In the genomic region with DNA sequence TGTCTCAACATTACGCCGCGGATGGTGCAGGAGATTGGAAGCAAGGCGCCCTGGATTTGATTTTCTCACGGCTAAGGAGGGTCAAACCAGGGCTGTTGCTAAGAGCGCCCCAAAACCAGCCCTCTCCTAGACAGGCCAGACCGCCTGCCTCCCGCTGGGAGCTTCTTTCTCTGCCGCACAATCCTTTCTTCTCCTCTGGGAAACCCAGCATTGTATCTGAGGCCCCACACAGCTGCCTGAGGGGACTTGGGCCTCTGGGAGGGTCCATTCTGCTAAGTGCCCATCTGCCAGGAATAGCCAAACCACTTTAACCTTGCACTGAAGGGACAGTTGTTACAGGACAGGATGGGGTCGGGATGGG, we compare ENCODE assay signal across 8 mouse cellular contexts. TPM values are rescaled to one million over a fixed set of nuclear protein-coding genes. Genes with fewer than 3 reads are reported as not detected.
A peak's percentile ranks its signal among the peaks of the same experiment; 100 is the strongest.
DNase-seq lines count a peak whose midpoint lies in the region; ATAC-seq and TF ChIP-seq lines count a peak whose summit lies in the region.

No protein-coding gene starts in this region.

- no peak for TF ChIP-seq CTCF in lung, adult 2 months (IDR thresholded peaks at IDR 0.05; ENCODE audit: insufficient read depth, low read length)

- DNase-seq in adrenal gland, postnatal 10 days: peak; percentile 13
- DNase-seq in adrenal gland, adult 18-20 months (ENCODE audit: low spot score in 2 of 2): no peak
- no peak for DNase-seq in lung, adult 2 months
- DNase-seq in intestine, embryonic 14.5 days (ENCODE audit: low spot score): no peak
- DNase-seq in gastrocnemius, postnatal 14 days: no peak
- no peak for DNase-seq in gastrocnemius, adult 8-10 months (ENCODE audit: low spot score in 2 of 2)

- H3K27ac ChIP-seq in lung, embryonic 15.5 days: no peak overlapping the region
- H3K27ac ChIP-seq in intestine, embryonic 14.5 days (ENCODE audit: low read depth): no peak overlapping the region
- H3K27ac ChIP-seq in neural tube, embryonic 12.5 days: peak overlapping the region; percentile 93

- peaks cover 7% of the 10 kb centered on the region; the same call in 1 of the 2 replicates for H3K36me3 ChIP-seq in lung, embryonic 15.5 days
- H3K36me3 ChIP-seq in intestine, embryonic 14.5 days (ENCODE audit: control insufficient read depth, insufficient read depth, low read length): peaks cover 8% of the 10 kb centered on the region
- peaks cover 29% of the 10 kb centered on the region for H3K36me3 ChIP-seq in neural tube, embryonic 12.5 days

- H3K9ac ChIP-seq in lung, embryonic 15.5 days: peak overlapping the region; percentile 40
- H3K9ac ChIP-seq in intestine, embryonic 14.5 days (ENCODE audit: low read length): peak overlapping the region; percentile 36
- H3K9ac ChIP-seq in neural tube, embryonic 12.5 days: peak overlapping the region; percentile 84

- H3K9me3 ChIP-seq in lung, embryonic 15.5 days: no peaks in the 10 kb centered on the region
- no peaks in the 10 kb centered on the region for H3K9me3 ChIP-seq in intestine, embryonic 14.5 days (ENCODE audit: control insufficient read depth, low read length)
- no peaks in the 10 kb centered on the region for H3K9me3 ChIP-seq in neural tube, embryonic 12.5 days

- H3K4me2 ChIP-seq in lung, embryonic 15.5 days: peak overlapping the region; percentile 92
- peak overlapping the region; percentile 67 for H3K4me2 ChIP-seq in intestine, embryonic 14.5 days (ENCODE audit: low read length)
- peak overlapping the region; percentile 64 for H3K4me2 ChIP-seq in neural tube, embryonic 12.5 days (replicated peaks)

- intact Hi-C loops in gastrocnemius, postnatal 14 days (cut with DNase I; ENCODE audit: low total_unique reads): no loop called here

- no peak for TF ChIP-seq POLR2A in lung, adult 2 months (IDR thresholded peaks at IDR 0.05; ENCODE audit: borderline replicate concordance, extremely low read depth, low read depth, low read length)

- 0 out of 2 replicates have a peak, but pooled peaks have one; percentile 34 for ATAC-seq in lung, embryonic 15.5 days (ENCODE audit: borderline replicate concordance, extremely low read depth, low FRiP score, low TSS enrichment)
- ATAC-seq in intestine, embryonic 14.5 days (replicated peaks; ENCODE audit: low FRiP score, low TSS enrichment, low read depth): peak; percentile 40; the same call in 1 of the 2 replicates
- peak; percentile 86 for ATAC-seq in neural tube, embryonic 12.5 days (ENCODE audit: low FRiP score, low read depth)

- 2% methylated on average over 10 of the region's 10 CpGs for WGBS in lung, embryonic 15.5 days
- 6% methylated on average over 10 of the region's 10 CpGs for WGBS in lung, adult 2 months
- WGBS in intestine, embryonic 14.5 days: 1% methylated on average over 10 of the region's 10 CpGs
- WGBS in neural tube, embryonic 12.5 days: under 1% methylated on average over 10 of the region's 10 CpGs

- peak overlapping the region; percentile 47 for H3K4me3 ChIP-seq in lung, embryonic 15.5 days
- no peak overlapping the region for H3K4me3 ChIP-seq in lung, adult 2 months (replicated peaks; ENCODE audit: extremely low read depth, low read depth, low read length)
- peak overlapping the region; percentile 43 for H3K4me3 ChIP-seq in intestine, embryonic 14.5 days (ENCODE audit: low read depth, low read length)
- H3K4me3 ChIP-seq in neural tube, embryonic 12.5 days: peak overlapping the region; percentile 56

- H3K27me3 ChIP-seq in lung, embryonic 15.5 days: peaks cover 6% of the 10 kb centered on the region; the same call in 1 of the 2 replicates
- no peaks in the 10 kb centered on the region for H3K27me3 ChIP-seq in intestine, embryonic 14.5 days (replicated peaks; ENCODE audit: control insufficient read depth, insufficient read depth, low read length)
- H3K27me3 ChIP-seq in neural tube, embryonic 12.5 days (replicated peaks): no peaks in the 10 kb centered on the region

- peaks cover 11% of the 10 kb centered on the region for H3K4me1 ChIP-seq in lung, embryonic 15.5 days
- no peaks in the 10 kb centered on the region; the same call in 1 of the 2 replicates for H3K4me1 ChIP-seq in lung, adult 2 months (ENCODE audit: control insufficient read depth, insufficient read depth, low read length)
- H3K4me1 ChIP-seq in intestine, embryonic 14.5 days (replicated peaks; ENCODE audit: control insufficient read depth, insufficient read depth, low read length): peaks cover 8% of the 10 kb centered on the region; the same call in 1 of the 2 replicates
- H3K4me1 ChIP-seq in neural tube, embryonic 12.5 days: peaks cover 41% of the 10 kb centered on the region

RNA-seq across cellular contexts. Expression of gene Tagln3, which starts 0.3 kb away (rescaled TPM):
- 10 to 100 TPM in 1 of 2 experiments, 1 to 10 TPM in 1; 7.1 to 12.1 TPM for total RNA-seq in adrenal gland, postnatal 10 days (2021)
- 1 to 10 TPM; 3.4 to 4.8 TPM for total RNA-seq in adrenal gland, adult 18-20 months (2021)
- polyA plus RNA-seq in lung, embryonic 15.5 days (2015; fragmentation: Nextera tagmentation; extraction: Ambion mirVana): 3.9 and 4.9 TPM in 2 replicates
- 0.58 and 1.1 TPM in 2 replicates for polyA plus RNA-seq in lung, adult 2 months (2012; rRNA removed)
- 42.5 and 50.0 TPM in 2 replicates for polyA plus RNA-seq in intestine, embryonic 14.5 days (2014; fragmentation: Nextera tagmentation; extraction: Ambion mirVana)
- polyA plus RNA-seq in neural tube, embryonic 12.5 days (2016; fragmentation: Nextera tagmentation; extraction: Ambion mirVana): 584 and 621 TPM in 2 replicates
- total RNA-seq in gastrocnemius, postnatal 14 days (2021): under 1 TPM; 0.35 to 0.49 TPM
- under 1 TPM; 0.38 to 0.75 (median 0.65) TPM for total RNA-seq in gastrocnemius, adult 8-10 months (2022)

RNA-seq across cellular contexts. Expression of gene Abhd10, which starts 18.0 kb away (rescaled TPM):
- total RNA-seq in adrenal gland, postnatal 10 days (2021): 10 to 100 TPM; 23.0 to 26.4 TPM
- total RNA-seq in adrenal gland, adult 18-20 months (2021): 10 to 100 TPM; 14.2 to 27.5 TPM
- 34.0 and 36.3 TPM in 2 replicates for polyA plus RNA-seq in lung, embryonic 15.5 days (2015; fragmentation: Nextera tagmentation; extraction: Ambion mirVana)
- polyA plus RNA-seq in lung, adult 2 months (2012; rRNA removed): 5.4 and 7.2 TPM in 2 replicates
- 33.9 and 37.8 TPM in 2 replicates for polyA plus RNA-seq in intestine, embryonic 14.5 days (2014; fragmentation: Nextera tagmentation; extraction: Ambion mirVana)
- polyA plus RNA-seq in neural tube, embryonic 12.5 days (2016; fragmentation: Nextera tagmentation; extraction: Ambion mirVana): 47.0 and 47.4 TPM in 2 replicates
- 1 to 10 TPM; 8.0 to 9.4 TPM for total RNA-seq in gastrocnemius, postnatal 14 days (2021)
- total RNA-seq in gastrocnemius, adult 8-10 months (2022): 10 to 100 TPM; 11.1 to 14.1 (median 13.0) TPM

RNA-seq across cellular contexts. Expression of gene Tmprss7, which starts 31.3 kb away (rescaled TPM):
- under 1 TPM; 0.30 to 0.82 TPM for total RNA-seq in adrenal gland, postnatal 10 days (2021)
- under 1 TPM; 0.17 to 0.26 TPM for total RNA-seq in adrenal gland, adult 18-20 months (2021)
- polyA plus RNA-seq in lung, embryonic 15.5 days (2015; fragmentation: Nextera tagmentation; extraction: Ambion mirVana): 0.10 TPM in 1 of 2 replicates, not detected in the other
- 0.06 TPM in 1 of 2 replicates, not detected in the other for polyA plus RNA-seq in lung, adult 2 months (2012; rRNA removed)
- polyA plus RNA-seq in intestine, embryonic 14.5 days (2014; fragmentation: Nextera tagmentation; extraction: Ambion mirVana): 0.26 and 0.30 TPM in 2 replicates
- polyA plus RNA-seq in neural tube, embryonic 12.5 days (2016; fragmentation: Nextera tagmentation; extraction: Ambion mirVana): 0.66 and 0.77 TPM in 2 replicates
- total RNA-seq in gastrocnemius, postnatal 14 days (2021): not detected
- not detected for total RNA-seq in gastrocnemius, adult 8-10 months (2022)

Comparison
In these comparisons a context has a peak if more than half of its experiments do, and no peak if none do; other contexts are left out.
1. ATAC-seq: peak in every context shown above with its lines; median percentile 86 in neural tube, embryonic 12.5 days; 40 in intestine, embryonic 14.5 days; 34 in lung, embryonic 15.5 days.